Mouse (Mus musculus) cortical plate, adult 2 months (tissue): ENCODE measurements around the gene Igf2.

Experiments
- CTCF ChIP-seq: fragments of 200-500 bp; IDR thresholded peaks from 2 replicates; pipeline ENCODE4 v1.5.1; 2011; ENCODE audit warnings: mild to moderate bottlenecking, control low read depth, low read length; ENCODE audit not compliant: insufficient read depth; ENCODE audit errors: extremely low read depth
- POLR2A ChIP-seq: fragments of 200-500 bp; IDR thresholded peaks from 2 replicates; pipeline ENCODE4 v1.6.1; 2011; ENCODE audit warnings: mild to moderate bottlenecking, low read length, control low read depth; ENCODE audit not compliant: insufficient read depth; ENCODE audit errors: extremely low read depth

DNA sequence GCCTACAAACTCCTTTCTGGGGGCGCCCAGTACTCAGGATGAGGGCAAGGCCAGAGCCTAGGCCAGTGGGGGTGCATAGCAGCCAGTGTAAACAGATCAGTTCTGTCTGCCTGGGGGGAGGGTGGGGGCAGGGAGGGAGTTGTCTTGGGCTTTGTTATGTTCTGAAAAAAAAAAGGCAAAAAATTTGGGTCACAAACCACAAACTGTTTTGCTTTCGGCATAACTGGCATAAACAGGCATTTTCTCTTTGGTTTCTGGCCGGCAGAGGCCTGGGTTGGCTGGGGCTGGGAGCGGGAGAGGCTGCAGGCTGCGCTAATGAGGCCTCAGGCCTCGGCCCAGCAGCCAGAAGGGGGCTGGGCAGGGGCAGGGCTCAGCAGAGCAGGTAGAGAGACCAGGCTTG lies 19.9 kb downstream of the Igf2 start:
- TF ChIP-seq CTCF, result no peak
- no peak for TF ChIP-seq POLR2A
